Mouse (Mus musculus): ENCODE measurements around the gene Vmn1r123. TPM values are rescaled to one million over a fixed set of nuclear protein-coding genes. Genes with fewer than 3 reads are reported as not detected.

Gene Vmn1r123
- polyA plus RNA-seq (2015; fragmentation: Nextera tagmentation; extraction: Ambion mirVana), result not detected in 2 replicates

DNA sequence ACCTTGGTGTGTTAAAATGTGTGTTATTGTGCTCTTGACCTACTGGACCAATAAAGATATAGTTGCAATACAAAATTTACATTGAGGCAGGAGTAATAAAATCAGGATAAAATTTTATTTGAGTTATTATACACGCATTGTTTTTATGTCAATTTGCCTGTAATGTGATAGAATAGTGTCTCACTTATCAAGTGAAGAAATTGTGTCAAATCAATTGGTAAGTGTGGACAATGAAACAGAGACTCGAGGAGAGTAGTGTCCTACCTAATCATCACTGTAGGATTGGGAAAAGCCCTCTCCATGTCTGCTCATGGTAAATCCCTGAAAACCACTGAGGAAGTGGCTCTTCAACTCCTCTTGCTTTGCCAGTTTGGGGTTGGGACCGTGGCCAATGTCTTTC lies at the start of gene Vmn1r123:
Gene Vmn1r123 (plus strand): TSS at position 301 of the 400 bp plus-strand sequence.

DNA sequence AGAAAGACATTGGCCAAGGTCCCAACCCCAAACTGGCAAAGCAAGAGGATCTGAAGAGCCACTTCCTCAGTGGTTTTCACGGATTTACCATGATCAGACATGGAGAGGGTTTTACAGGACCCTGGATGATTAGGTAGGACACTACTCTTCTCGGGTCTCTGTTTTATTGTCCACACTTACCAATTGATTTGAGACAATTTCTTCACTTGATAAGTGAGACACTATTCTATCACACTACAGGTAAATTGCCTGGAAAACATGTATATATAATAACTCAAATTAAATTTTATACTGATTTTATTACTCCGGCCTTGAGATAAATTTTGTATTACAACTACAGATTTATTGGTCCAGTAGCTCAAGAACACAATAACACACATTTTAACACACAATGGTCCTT lies 28.0 kb upstream of the Vmn1r123 start, which contains the start of gene Vmn1r122:
Gene Vmn1r122 (minus strand): TSS at position 101 of the 400 bp plus-strand sequence.

DNA sequence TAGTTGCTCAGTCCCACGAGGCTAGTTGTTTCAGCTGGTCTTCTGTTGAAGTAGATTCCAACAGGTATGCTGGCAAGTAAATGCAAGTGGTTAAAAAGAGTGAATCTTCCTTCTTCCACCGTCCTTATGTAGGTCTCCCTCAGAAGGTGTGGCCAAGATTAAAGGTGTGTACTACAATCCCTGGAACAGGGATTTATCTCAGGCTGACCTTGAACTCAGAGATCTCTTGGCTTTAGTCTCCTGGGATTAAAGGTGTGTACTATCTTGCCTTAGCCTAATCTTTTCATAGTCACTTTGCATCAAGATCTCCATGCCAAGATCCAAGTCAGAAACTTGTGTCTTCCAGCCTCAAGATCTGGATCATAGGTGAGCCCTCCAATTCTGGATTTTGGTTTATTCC lies 28.3 kb downstream of the Vmn1r123 start, which contains the start of gene Gm5157:
Gene Gm5157 (minus strand): TSS at position 101 of the 400 bp plus-strand sequence.

Other genes starting within 250 kb of the Vmn1r123 start
- not detected in 2 replicates for gene Vmn1r118, start 249.8 kb upstream of the Vmn1r123 start, polyA plus RNA-seq (2015; fragmentation: Nextera tagmentation; extraction: Ambion mirVana)
- gene Vmn1r119, start 149.7 kb upstream of the Vmn1r123 start, polyA plus RNA-seq (2015; fragmentation: Nextera tagmentation; extraction: Ambion mirVana), result not detected in 2 replicates
- gene Vmn1r120, start 108.4 kb upstream of the Vmn1r123 start, polyA plus RNA-seq (2015; fragmentation: Nextera tagmentation; extraction: Ambion mirVana), result not detected in 2 replicates
- gene Vmn1r121, start 63.7 kb upstream of the Vmn1r123 start, polyA plus RNA-seq (2015; fragmentation: Nextera tagmentation; extraction: Ambion mirVana), result not detected in 2 replicates
- gene Vmn1r122, start 28.1 kb upstream of the Vmn1r123 start, polyA plus RNA-seq (2015; fragmentation: Nextera tagmentation; extraction: Ambion mirVana), result not detected in 2 replicates
- not detected in 2 replicates for gene Gm5157, start 28.2 kb downstream of the Vmn1r123 start, polyA plus RNA-seq (2015; fragmentation: Nextera tagmentation; extraction: Ambion mirVana)
- gene Vmn1r124, start 98.4 kb downstream of the Vmn1r123 start, polyA plus RNA-seq (2015; fragmentation: Nextera tagmentation; extraction: Ambion mirVana), result not detected in 2 replicates
- not detected in 2 replicates for gene Vmn1r125, start 110.0 kb downstream of the Vmn1r123 start, polyA plus RNA-seq (2015; fragmentation: Nextera tagmentation; extraction: Ambion mirVana)
- gene Vmn1r126, start 139.3 kb downstream of the Vmn1r123 start, polyA plus RNA-seq (2015; fragmentation: Nextera tagmentation; extraction: Ambion mirVana), result not detected in 2 replicates
- not detected in 2 replicates for gene Vmn1r127, start 157.7 kb downstream of the Vmn1r123 start, polyA plus RNA-seq (2015; fragmentation: Nextera tagmentation; extraction: Ambion mirVana)
- gene Vmn1r128, start 187.2 kb downstream of the Vmn1r123 start, polyA plus RNA-seq (2015; fragmentation: Nextera tagmentation; extraction: Ambion mirVana), result not detected in 2 replicates
- gene Vmn1r129, start 199.1 kb downstream of the Vmn1r123 start, polyA plus RNA-seq (2015; fragmentation: Nextera tagmentation; extraction: Ambion mirVana), result not detected in 2 replicates

Data from neural tube, postnatal 0 days (tissue).